8 mouse cellular contexts compared by ENCODE assay signal in the genomic region with DNA sequence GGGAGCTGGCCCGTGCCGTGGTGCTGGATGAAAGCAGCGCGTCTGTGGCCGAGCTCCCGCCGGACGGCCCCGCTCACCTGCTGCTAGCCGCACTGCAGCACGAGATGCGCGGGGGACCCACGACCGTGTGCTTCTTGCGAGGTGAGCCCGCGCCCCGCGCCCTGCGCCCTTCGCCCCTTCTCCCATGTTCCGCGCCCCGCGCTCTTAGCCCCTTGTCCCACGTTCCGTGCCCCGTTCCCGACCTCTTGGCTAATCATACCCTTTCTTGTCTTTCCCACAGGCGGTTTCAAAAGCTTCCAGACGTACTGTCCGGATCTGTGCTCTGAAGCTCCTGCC. TPM values are rescaled to one million over a fixed set of nuclear protein-coding genes. Genes with fewer than 3 reads are reported as not detected.
DNase-seq lines count a peak whose midpoint lies in the region; ATAC-seq and TF ChIP-seq lines count a peak whose summit lies in the region.

No protein-coding gene starts in this region.

- H3K27ac ChIP-seq in bone marrow, adult 2 months (ENCODE audit: control insufficient read depth, insufficient read depth, low read depth, low read length, poor library complexity): peak overlapping the region; percentile 97
- H3K27ac ChIP-seq in hindbrain, embryonic 11.5 days (ENCODE audit: low read depth, low read length): no peak overlapping the region
- no peak overlapping the region for H3K27ac ChIP-seq in midbrain, embryonic 11.5 days (ENCODE audit: low read depth, low read length)

- no peak; the same call in 1 of the 2 replicates for ATAC-seq in hindbrain, embryonic 11.5 days (ENCODE audit: low FRiP score)
- no peak for ATAC-seq in midbrain, embryonic 11.5 days (ENCODE audit: low FRiP score)

- H3K9ac ChIP-seq in hindbrain, embryonic 11.5 days (ENCODE audit: low read depth, low read length): peak overlapping the region; percentile 53; the same call in 1 of the 2 replicates
- H3K9ac ChIP-seq in midbrain, embryonic 11.5 days (ENCODE audit: low read length): peak overlapping the region; percentile 54

- 1% methylated on average over 33 of the region's 33 CpGs for WGBS in bone marrow, adult 2 months
- WGBS in hindbrain, embryonic 11.5 days: 2% methylated on average over 26 of the region's 33 CpGs
- WGBS in midbrain, embryonic 11.5 days: 5% methylated on average over 26 of the region's 33 CpGs

- peaks cover 3% of the 10 kb centered on the region; the same call in 1 of the 2 replicates for H3K4me1 ChIP-seq in bone marrow, adult 2 months (ENCODE audit: control insufficient read depth, insufficient read depth, low read length)
- no peaks in the 10 kb centered on the region for H3K4me1 ChIP-seq in hindbrain, embryonic 11.5 days (replicated peaks; ENCODE audit: control insufficient read depth, insufficient read depth, low read length)
- peaks cover 5% of the 10 kb centered on the region for H3K4me1 ChIP-seq in midbrain, embryonic 11.5 days (ENCODE audit: control insufficient read depth, insufficient read depth, low read length)

- no peaks in the 10 kb centered on the region for H3K9me3 ChIP-seq in hindbrain, embryonic 11.5 days (ENCODE audit: control insufficient read depth, low read length)
- H3K9me3 ChIP-seq in midbrain, embryonic 11.5 days (ENCODE audit: control insufficient read depth, low read length): no peaks in the 10 kb centered on the region

- no peak for TF ChIP-seq CTCF in bone marrow, adult 2 months (IDR thresholded peaks at IDR 0.05; ENCODE audit: control insufficient read depth, insufficient read depth, low read length)

- H3K4me2 ChIP-seq in hindbrain, embryonic 11.5 days (replicated peaks; ENCODE audit: low read depth, low read length): peak overlapping the region; percentile 90
- H3K4me2 ChIP-seq in midbrain, embryonic 11.5 days: peak overlapping the region; percentile 78

- H3K27me3 ChIP-seq in hindbrain, embryonic 11.5 days (ENCODE audit: control insufficient read depth, insufficient read depth, low read length): peaks cover 29% of the 10 kb centered on the region
- peaks cover 24% of the 10 kb centered on the region for H3K27me3 ChIP-seq in midbrain, embryonic 11.5 days (ENCODE audit: control insufficient read depth, insufficient read depth, low read length)

- H3K36me3 ChIP-seq in hindbrain, embryonic 11.5 days (ENCODE audit: control insufficient read depth, insufficient read depth, low read length): no peaks in the 10 kb centered on the region
- no peaks in the 10 kb centered on the region for H3K36me3 ChIP-seq in midbrain, embryonic 11.5 days (ENCODE audit: control insufficient read depth, insufficient read depth, low read length)

- H3K4me3 ChIP-seq in bone marrow, adult 2 months (replicated peaks; ENCODE audit: control insufficient read depth, low read depth, low read length): peak overlapping the region; percentile 78
- H3K4me3 ChIP-seq in hindbrain, embryonic 11.5 days (ENCODE audit: low read depth, low read length): peak overlapping the region; percentile 49
- peak overlapping the region; percentile 47 for H3K4me3 ChIP-seq in midbrain, embryonic 11.5 days (ENCODE audit: low read depth, low read length)

- TF ChIP-seq POLR2A in bone marrow, adult 2 months (IDR thresholded peaks at IDR 0.05; ENCODE audit: borderline replicate concordance, control insufficient read depth, low read depth, low read length): no peak

- peak; percentile 24 for DNase-seq in kidney, adult 9 months
- DNase-seq in kidney, postnatal 4 days: no peak
- no peak for DNase-seq in hindbrain, embryonic 11.5 days (ENCODE audit: low spot score)
- peak; percentile 88 for DNase-seq in midbrain, embryonic 11.5 days (ENCODE audit: low spot score, missing footprints)
- DNase-seq in frontal cortex, postnatal 14 days (ENCODE audit: low spot score in 2 of 2): no peak
- no peak for DNase-seq in ovary, postnatal 14 days (ENCODE audit: low spot score)
- DNase-seq in ovary, postnatal 36 days (ENCODE audit: low spot score): no peak

RNA-seq across cellular contexts. Expression of a gene that starts 0.5 kb away (rescaled TPM):
- 15.1 and 23.2 TPM in 2 replicates for polyA plus RNA-seq in bone marrow, adult 2 months (2011; ENCODE audit: insufficient read depth, insufficient read length, low replicate concordance, missing spikeins)
- polyA plus RNA-seq in hindbrain, embryonic 11.5 days (2014; fragmentation: Nextera tagmentation; extraction: Ambion mirVana): 4.9 and 5.5 TPM in 2 replicates
- polyA plus RNA-seq in midbrain, embryonic 11.5 days (2014; fragmentation: Nextera tagmentation; extraction: Ambion mirVana): 3.4 and 4.4 TPM in 2 replicates

RNA-seq across cellular contexts. Expression of a gene that starts 2.0 kb away (rescaled TPM):
- polyA plus RNA-seq in bone marrow, adult 2 months (2011; ENCODE audit: insufficient read depth, insufficient read length, low replicate concordance, missing spikeins): not detected in 2 replicates
- polyA plus RNA-seq in hindbrain, embryonic 11.5 days (2014; fragmentation: Nextera tagmentation; extraction: Ambion mirVana): not detected in 2 replicates
- polyA plus RNA-seq in midbrain, embryonic 11.5 days (2014; fragmentation: Nextera tagmentation; extraction: Ambion mirVana): not detected in 2 replicates

RNA-seq across cellular contexts. Expression of a gene that starts 26.5 kb away (rescaled TPM):
- polyA plus RNA-seq in bone marrow, adult 2 months (2011; ENCODE audit: insufficient read depth, insufficient read length, low replicate concordance, missing spikeins): 0.74 TPM in 1 of 2 replicates, not detected in the other
- 2.7 and 3.5 TPM in 2 replicates for polyA plus RNA-seq in hindbrain, embryonic 11.5 days (2014; fragmentation: Nextera tagmentation; extraction: Ambion mirVana)
- polyA plus RNA-seq in midbrain, embryonic 11.5 days (2014; fragmentation: Nextera tagmentation; extraction: Ambion mirVana): 2.8 and 2.9 TPM in 2 replicates

Comparison
In these comparisons a context has a peak if more than half of its experiments do, and no peak if none do; other contexts are left out.
1. DNase-seq: peak in kidney, adult 9 months (single experiment) and midbrain, embryonic 11.5 days (single experiment); none in kidney, postnatal 4 days (0 of 2), hindbrain, embryonic 11.5 days (single experiment), frontal cortex, postnatal 14 days (0 of 2), ovary, postnatal 14 days (single experiment) and ovary, postnatal 36 days (single experiment).
2. Peak in every context shown above with its lines, with median percentiles within 50 percentile points of each other: H3K4me3 ChIP-seq.